Comparison of ENCODE assay signal across 16 mouse cellular contexts in genomic region chr6:61073267-61073666, GRCm38 (mm10).
"Had no signal": no experiment of that assay in that cellular context is flagged by ENCODE, and none has a peak within 500 bp of the region (broad histone marks: within the 10 kb centered on the region; RNA-seq: fewer than 3 reads in every experiment).

No protein-coding gene starts in this region.

- H3K4me1 ChIP-seq: liver, embryonic 13.5 days; midbrain, embryonic 12.5 days; midbrain, embryonic 15.5 days; stomach, embryonic 15.5 days had no signal

- H3K36me3 ChIP-seq: liver, embryonic 13.5 days; midbrain, embryonic 12.5 days; midbrain, embryonic 15.5 days; neural tube, embryonic 13.5 days; stomach, embryonic 15.5 days had no signal

- DNase-seq: kidney, adult 9 months; kidney, postnatal 14 days; kidney, postnatal 4 days; liver, embryonic 13.5 days; lung, adult 2 months; lung, postnatal 14 days; lung, postnatal 4 days; retina, postnatal 1 day; right cerebral cortex, postnatal 25 days; spleen, adult 18-20 months; thymus, postnatal 25 days had no signal

- ATAC-seq: midbrain, embryonic 15.5 days had no signal

- H3K27ac ChIP-seq: liver, embryonic 13.5 days; midbrain, embryonic 12.5 days; midbrain, embryonic 15.5 days; neural tube, embryonic 13.5 days; stomach, embryonic 15.5 days had no signal

- H3K4me3 ChIP-seq: liver, embryonic 13.5 days; midbrain, embryonic 12.5 days; midbrain, embryonic 15.5 days; myocyte; neural tube, embryonic 13.5 days; stomach, embryonic 15.5 days had no signal

- H3K4me2 ChIP-seq: liver, embryonic 13.5 days; midbrain, embryonic 12.5 days; midbrain, embryonic 15.5 days; neural tube, embryonic 13.5 days; stomach, embryonic 15.5 days had no signal

- H3K9me3 ChIP-seq: liver, embryonic 13.5 days; midbrain, embryonic 12.5 days; midbrain, embryonic 15.5 days; neural tube, embryonic 13.5 days; stomach, embryonic 15.5 days had no signal

- H3K27me3 ChIP-seq: liver, embryonic 13.5 days; midbrain, embryonic 12.5 days; midbrain, embryonic 15.5 days; neural tube, embryonic 13.5 days; stomach, embryonic 15.5 days had no signal

- H3K9ac ChIP-seq: liver, embryonic 13.5 days; midbrain, embryonic 12.5 days; midbrain, embryonic 15.5 days; neural tube, embryonic 13.5 days; stomach, embryonic 15.5 days had no signal
